26 mouse cellular contexts compared by ENCODE assay signal in the genomic region with DNA sequence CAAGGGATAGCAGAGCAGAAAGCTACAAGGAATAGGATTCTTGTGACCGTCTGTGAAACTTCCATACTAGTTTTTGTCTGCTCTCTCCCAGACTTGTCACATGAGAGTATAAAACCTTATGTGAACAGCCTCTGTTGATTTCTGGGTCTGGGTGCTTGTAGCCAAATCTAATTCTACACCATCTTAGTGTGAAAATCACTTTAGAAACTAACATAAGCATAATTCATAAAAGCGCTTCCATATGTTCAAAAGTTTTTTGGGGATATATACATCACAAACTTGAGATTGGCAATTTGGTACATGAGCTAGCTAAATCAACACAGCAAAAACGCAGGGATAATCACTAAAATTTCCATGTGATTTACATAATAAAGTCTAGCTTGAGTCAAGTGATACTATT. TPM values are rescaled to one million over a fixed set of nuclear protein-coding genes. Genes with fewer than 3 reads are reported as not detected.
"Had no signal": no experiment of that assay in that cellular context is flagged by ENCODE, and none has a peak within 500 bp of the region (broad histone marks: within the 10 kb centered on the region; RNA-seq: fewer than 3 reads in every experiment).

No protein-coding gene starts in this region.

- ATAC-seq: liver, postnatal 0 days; lung, postnatal 0 days; midbrain, embryonic 13.5 days; midbrain, embryonic 16.5 days had no signal

- H3K27ac ChIP-seq: limb, embryonic 12.5 days; limb, embryonic 15.5 days; liver, embryonic 14.5 days; macrophage; midbrain, embryonic 10.5 days; midbrain, embryonic 13.5 days; neural tube, embryonic 13.5 days; stomach, embryonic 15.5 days had no signal

- H3K9ac ChIP-seq: limb, embryonic 12.5 days; limb, embryonic 15.5 days; liver, embryonic 14.5 days; liver, postnatal 0 days; lung, embryonic 14.5 days; midbrain, embryonic 13.5 days; neural tube, embryonic 13.5 days; stomach, embryonic 15.5 days had no signal

- H3K9me3 ChIP-seq: limb, embryonic 12.5 days; limb, embryonic 15.5 days; megakaryocyte, embryonic 14.5 days; midbrain, embryonic 10.5 days; midbrain, embryonic 13.5 days; neural tube, embryonic 13.5 days; stomach, embryonic 15.5 days had no signal

- H3K36me3 ChIP-seq: limb, embryonic 12.5 days; limb, embryonic 15.5 days; midbrain, embryonic 10.5 days; midbrain, embryonic 13.5 days; neural tube, embryonic 13.5 days; stomach, embryonic 15.5 days had no signal

- DNase-seq: kidney, postnatal 14 days; kidney, postnatal 4 days; left cerebral cortex, postnatal 4 days; liver, postnatal 0 days; lung, embryonic 14.5 days; retina, postnatal 1 day; right cerebral cortex, postnatal 25 days; spleen, adult 18-20 months; thymus, adult 18-20 months; thymus, postnatal 36 days had no signal

- H3K4me1 ChIP-seq: limb, embryonic 12.5 days; limb, embryonic 15.5 days; megakaryocyte, embryonic 14.5 days; midbrain, embryonic 10.5 days; midbrain, embryonic 13.5 days; neural tube, embryonic 13.5 days; stomach, embryonic 15.5 days had no signal

- H3K4me2 ChIP-seq: limb, embryonic 12.5 days; limb, embryonic 15.5 days; liver, embryonic 11.5 days; lung, embryonic 14.5 days; midbrain, embryonic 13.5 days; neural tube, embryonic 13.5 days; stomach, embryonic 15.5 days had no signal

- H3K4me3 ChIP-seq: limb, embryonic 12.5 days; limb, embryonic 15.5 days; megakaryocyte, embryonic 14.5 days; midbrain, embryonic 10.5 days; midbrain, embryonic 13.5 days; myocyte; neural tube, embryonic 13.5 days; stomach, embryonic 15.5 days had no signal

- H3K27me3 ChIP-seq: limb, embryonic 12.5 days; limb, embryonic 15.5 days; megakaryocyte, embryonic 14.5 days; midbrain, embryonic 13.5 days; neural tube, embryonic 13.5 days; stomach, embryonic 15.5 days had no signal

RNA-seq across cellular contexts. Expression of a gene that starts 57.7 kb away (rescaled TPM):
- total RNA-seq: monocyte, adult 5-6 weeks; neutrophil, adult 5-6 weeks had no signal
- polyA plus RNA-seq: limb, embryonic 12.5 days; liver, embryonic 11.5 days; liver, embryonic 14.5 days; liver, postnatal 0 days; lung, embryonic 14.5 days; macrophage; myocyte; stomach, embryonic 15.5 days; urinary bladder, adult 2 months had no signal
